Mouse (Mus musculus) hematopoietic stem cell, adult 5-6 weeks (primary cell): ENCODE data around the gene Gm21921. TPM values are rescaled to one million over a fixed set of nuclear protein-coding genes. Genes with fewer than 3 reads are reported as not detected.
"Not testable (repeated sequence)": the region's sequence is repeated elsewhere in the genome, so short reads cannot be mapped to it uniquely, and the experiment has no call there.

Source experiments
- ATAC-seq, 2 experiments: fragments of 125-278 bp in 1 of 2; replicated peaks in 1 of 2; 2 replicates each; pipeline ENCODE4 v1.8.0; 2016 to 2017; ENCODE audit warnings: inconsistent platforms in 2 of 2, mild to moderate bottlenecking in 2 of 2, moderate number of reproducible peaks in 2 of 2, low read depth in 1 of 2, moderate TSS enrichment in 1 of 2; ENCODE audit not compliant: low FRiP score in 2 of 2, poor library complexity in 2 of 2, severe bottlenecking in 2 of 2, insufficient read depth in 1 of 2, low TSS enrichment in 1 of 2
- total RNA-seq: library from RNA; stranded (forward); fragments of 172-1452, 232-1000 nt; gene quantifications from 2 replicates; pipeline ENCODE4 v1.2.3, GENCODE M21; 2017

Gene Gm21921
- not detected in 2 replicates for total RNA-seq

DNA sequence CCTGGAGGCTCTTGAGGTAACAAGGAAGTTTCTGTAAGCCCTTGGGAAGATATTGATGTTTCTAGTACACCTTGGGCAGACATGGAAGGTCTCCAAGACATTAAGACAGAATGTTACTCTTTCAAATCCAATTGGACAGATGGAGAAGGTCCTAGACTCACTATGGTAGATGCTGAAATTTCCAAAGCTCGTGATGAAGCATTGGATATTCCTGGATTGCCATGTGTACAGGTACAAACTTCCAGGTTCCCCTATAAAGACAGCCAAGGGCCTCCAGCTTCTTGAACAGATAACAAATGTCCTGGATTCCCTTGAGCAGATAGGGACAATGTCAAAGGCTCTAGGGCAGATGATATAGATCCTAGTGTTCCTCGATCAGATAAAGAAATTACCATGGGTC, at the start of gene Gm21921:
Gm21921 (minus strand) TSS at position 101 of the 400 bp plus-strand sequence.
- not testable (repeated sequence) for ATAC-seq
